Mouse (Mus musculus): ENCODE measurements around the gene Olfr1163.
"Not testable (repeated sequence)": the region's sequence is repeated elsewhere in the genome, so short reads cannot be mapped to it uniquely, and the experiment has no call there.

Gene Olfr1163

GRCm38 (mm10) chr2:88071730-88072129, at the start of gene Olfr1163:
TSS of gene Olfr1163 (minus strand) at chr2:88071830.
- no peak for DNase-seq (ENCODE audit: low spot score in 2 of 2)

GRCm38 (mm10) chr2:88093866-88094265, 22.2 kb upstream of the Olfr1163 start, which contains the start of gene Olfr1164:
TSS of gene Olfr1164 (minus strand) at chr2:88093966.
- no peak for DNase-seq (ENCODE audit: low spot score in 2 of 2)

- no peak for DNase-seq (ENCODE audit: low spot score in 2 of 2)
Observed at GRCm38 (mm10) chr2:88063587-88063986, 8.0 kb downstream of the Olfr1163 start.

GRCm38 (mm10) chr2:88051029-88051428, 20.6 kb downstream of the Olfr1163 start, which contains the start of gene Olfr1162:
TSS of gene Olfr1162 (minus strand) at chr2:88051129.
- DNase-seq (ENCODE audit: low spot score in 2 of 2): no peak

GRCm38 (mm10) chr2:88037599-88037998, 34.0 kb downstream of the Olfr1163 start, which contains the start of gene Olfr73:
TSS of gene Olfr73 (minus strand) at chr2:88037699.
- DNase-seq (ENCODE audit: low spot score in 2 of 2): no peak

- DNase-seq (ENCODE audit: low spot score in 2 of 2): not testable (repeated sequence)
Observed at GRCm38 (mm10) chr2:88022474-88022873, 49.2 kb downstream of the Olfr1163 start, which contains the start of gene Olfr1161. TSS of gene Olfr1161 (plus strand) at chr2:88022774.

Measured in heart, adult 9 months (tissue).